Mouse (Mus musculus) heart, postnatal 0 days (tissue): ENCODE data around the gene Elk3.

Experiments
- CTCF ChIP-seq: IDR thresholded peaks from 2 replicates; pipeline ENCODE4 v1.5.1; 2016; ENCODE audit warnings: antibody characterized with exemption, control low read depth, low read depth
- EP300 ChIP-seq: IDR thresholded peaks from 2 replicates; pipeline ENCODE4 v1.6.1; 2016; ENCODE audit warnings: antibody characterized with exemption, low read depth

GRCm38 (mm10) chr10:93253156-93253555 is 57.8 kb downstream of the Elk3 start:
- TF ChIP-seq CTCF, result no peak
- TF ChIP-seq EP300, result no peak
